Mouse (Mus musculus) stomach, postnatal 0 days (tissue): ENCODE measurements around the gene Tmem230. TPM values are rescaled to one million over a fixed set of nuclear protein-coding genes. Genes with fewer than 3 reads are reported as not detected.
"Not testable (repeated sequence)": the region's sequence is repeated elsewhere in the genome, so short reads cannot be mapped to it uniquely, and the experiment has no call there.

Experiments used
- ATAC-seq: fragments of 200-750 bp; cut with Nextera tagmentation; 2 replicates; pipeline ENCODE4 v1.8.0; 2017; ENCODE audit not compliant: low FRiP score, low TSS enrichment
- DNase-seq: peaks from one replicate; pipeline ENCODE4 v3.0.0-alpha.2; 2016; ENCODE audit warnings: low spot score
- H3K27ac ChIP-seq: fragments of 300-500 bp; sonication (generic); replicated peaks from 2 replicates; pipeline ENCODE4 v1.5.1; 2014; ENCODE audit warnings: mild to moderate bottlenecking, control low read depth
- H3K27me3 ChIP-seq: fragments of 300-500 bp; sonication (generic); 2 replicates; pipeline ENCODE4 v1.6.1; 2014; ENCODE audit warnings: low read length; ENCODE audit not compliant: control insufficient read depth, insufficient read depth
- H3K36me3 ChIP-seq: fragments of 300-500 bp; sonication (generic); 2 replicates; pipeline ENCODE4 v1.6.1; 2014; ENCODE audit warnings: low read length, mixed read lengths; ENCODE audit not compliant: control insufficient read depth, insufficient read depth
- H3K4me1 ChIP-seq: fragments of 300-500 bp; sonication (generic); replicated peaks from 2 replicates; pipeline ENCODE4 v1.6.1; 2014; ENCODE audit warnings: antibody characterized with exemption; ENCODE audit not compliant: control insufficient read depth, insufficient read depth
- H3K4me2 ChIP-seq: fragments of 300-500 bp; sonication (generic); replicated peaks from 2 replicates; pipeline ENCODE4 v1.6.1; 2014; ENCODE audit warnings: low read depth, mild to moderate bottlenecking, control low read depth, moderate library complexity
- H3K4me3 ChIP-seq: fragments of 300-500 bp; sonication (generic); 2 replicates; pipeline ENCODE4 v1.5.1; 2014; ENCODE audit warnings: low read depth, low read length, control low read depth
- H3K9ac ChIP-seq: fragments of 300-500 bp; sonication (generic); 2 replicates; pipeline ENCODE4 v1.6.1; 2014; ENCODE audit warnings: mild to moderate bottlenecking, low read length, control low read depth, mixed read lengths
- H3K9me3 ChIP-seq: fragments of 300-500 bp; sonication (generic); 2 replicates; pipeline ENCODE4 v1.6.1; 2016; ENCODE audit warnings: low read length; ENCODE audit not compliant: control insufficient read depth
- CTCF ChIP-seq: IDR thresholded peaks from 2 replicates; pipeline ENCODE4 v1.5.1; 2016; ENCODE audit warnings: antibody characterized with exemption, low read depth, mild to moderate bottlenecking, moderate library complexity
- EP300 ChIP-seq: optimal IDR thresholded peaks from 2 replicates; pipeline ENCODE3; 2016; ENCODE audit warnings: antibody characterized with exemption
- WGBS: fragments of 180-500 bp; shearing (Covaris S2); extraction: QIAGEN DNeasy Blood & Tissue Kit; methylation state at CpG from one replicate; pipeline ENCODE4 v1.1.7; 2014; 5-methylcytosine and 5-hydroxymethylcytosine counted together
- polyA plus RNA-seq: library from polyadenylated mRNA; unstranded; fragments of >200 nt; fragmentation: Nextera tagmentation; extraction: Ambion mirVana; gene quantifications from 2 replicates; pipeline ENCODE4 v1.2.1, GENCODE M21; 2015

Gene Tmem230
- polyA plus RNA-seq, 1 experiment from 2014 or later: 29.4 TPM

GRCm38 (mm10) chr2:132286376-132287076 lies 38.9 kb upstream of the Tmem230 start:
- Histone ChIP-seq H3K4me3 (no peak overlapping the region), H3K9me3 (no peaks in the 10 kb centered on the region), H3K27ac (no peak overlapping the region), H3K4me2 (no peak overlapping the region), H3K4me1 (peaks cover 6% of the 10 kb centered on the region), H3K36me3 (no peaks in the 10 kb centered on the region; the same call in 1 of the 2 replicates), H3K9ac (no peak overlapping the region), H3K27me3 (no peaks in the 10 kb centered on the region)
- TF ChIP-seq CTCF: no peak
- no peak for TF ChIP-seq EP300
- WGBS: 68% methylated on average over 9 of the region's 9 CpGs
- DNase-seq: no peak
- no peak for ATAC-seq

GRCm38 (mm10) chr2:132285722-132286121 lies 38.1 kb upstream of the Tmem230 start:
- ATAC-seq, H3K4me1 ChIP-seq, H3K27ac ChIP-seq, DNase-seq, H3K9me3 ChIP-seq, H3K36me3 ChIP-seq, H3K27me3 ChIP-seq, H3K4me2 ChIP-seq, H3K4me3 ChIP-seq, H3K9ac ChIP-seq: not testable (repeated sequence)
- WGBS: 91% methylated on average over 5 of the region's 5 CpGs

DNA sequence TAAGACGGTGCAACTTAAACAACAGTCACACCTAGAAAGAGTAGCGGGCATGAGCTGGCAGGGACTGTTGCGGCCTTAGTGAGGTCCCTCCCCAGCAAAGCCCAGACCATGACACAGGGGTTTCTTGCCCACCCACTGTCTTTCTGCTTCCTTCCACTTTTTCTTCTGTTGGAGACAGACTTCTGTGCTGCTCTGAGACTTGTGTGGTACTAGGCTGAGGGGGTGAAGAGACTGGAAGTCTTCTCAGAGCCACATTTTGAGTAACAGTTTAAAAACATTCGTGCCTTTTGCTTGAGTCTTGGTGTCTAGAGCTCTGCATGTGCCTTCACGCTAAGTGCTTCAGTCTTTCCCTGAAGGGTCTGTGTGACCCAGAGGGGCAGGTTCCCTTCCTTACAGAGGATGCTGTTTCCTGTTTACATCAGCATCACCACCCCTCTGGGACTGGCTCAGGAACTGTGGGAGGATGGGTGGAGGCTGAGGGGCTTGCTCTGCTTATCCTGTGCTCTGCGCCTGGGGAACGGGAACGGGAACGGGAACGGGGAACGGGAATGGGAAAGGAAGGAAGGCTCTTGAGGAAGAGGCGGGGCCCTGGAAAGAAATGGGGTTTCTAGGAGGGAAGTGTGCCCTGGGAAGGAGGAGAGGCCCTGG lies 37.0 kb upstream of the Tmem230 start:
- Histone ChIP-seq H3K36me3 (no peaks in the 10 kb centered on the region; the same call in 1 of the 2 replicates), H3K9ac (no peak overlapping the region), H3K27ac (peak overlapping the region; percentile 69), H3K4me2 (0 out of 2 replicates have a peak overlapping the region, but pooled peaks have one; percentile 8), H3K27me3 (no peaks in the 10 kb centered on the region), H3K4me1 (peaks cover 7% of the 10 kb centered on the region), H3K4me3 (no peak overlapping the region), H3K9me3 (no peaks in the 10 kb centered on the region)
- TF ChIP-seq CTCF: no peak
- TF ChIP-seq EP300: no peak
- no peak for DNase-seq
- WGBS: 66% methylated on average over 12 of the region's 12 CpGs
- ATAC-seq: peak; percentile 64; the same call in 1 of the 2 replicates

DNA sequence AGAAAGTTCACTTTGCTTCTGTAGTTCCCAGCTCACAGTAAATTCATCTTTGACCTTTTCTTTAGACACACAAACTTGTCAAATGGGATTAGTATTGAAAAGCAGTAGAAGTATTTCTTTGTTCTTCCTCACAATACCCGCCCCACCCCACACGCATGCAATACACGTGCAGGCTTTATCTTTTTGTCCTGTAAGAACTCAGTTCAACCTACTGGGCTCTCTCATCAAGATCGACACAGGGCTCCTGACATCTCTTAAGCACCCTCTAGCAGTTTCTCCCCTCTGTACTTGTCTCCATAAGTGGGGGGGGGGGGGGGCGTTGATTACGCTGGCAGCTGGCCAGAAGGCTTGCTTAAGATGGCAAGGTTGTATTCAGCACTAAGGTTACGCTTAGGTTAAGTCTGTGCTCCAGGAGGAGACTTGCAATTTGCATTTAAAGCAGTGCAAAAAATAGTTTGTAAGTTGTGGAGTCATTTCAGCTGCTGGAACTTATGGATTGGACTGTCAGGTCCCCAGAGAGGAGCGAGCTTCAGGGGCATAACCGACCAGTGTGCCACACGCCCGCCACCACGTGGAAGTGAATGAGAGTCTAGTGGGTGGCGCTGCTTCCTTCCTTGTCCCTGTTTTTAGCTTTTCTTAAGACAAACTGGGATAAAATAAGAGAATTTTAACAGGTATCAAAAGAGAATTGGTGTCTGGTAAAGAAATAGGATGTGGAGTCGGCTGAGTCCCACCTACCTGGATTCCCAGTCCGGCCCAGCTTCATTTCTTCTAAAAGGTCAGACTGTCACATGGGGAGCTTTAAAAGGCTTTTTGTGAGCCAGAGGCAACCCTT lies 35.8 kb upstream of the Tmem230 start:
- peak; percentile 73 for ATAC-seq
- Histone ChIP-seq H3K4me2 (no peak overlapping the region), H3K4me3 (no peak overlapping the region), H3K36me3 (no peaks in the 10 kb centered on the region; the same call in 1 of the 2 replicates), H3K4me1 (peaks cover 7% of the 10 kb centered on the region), H3K9ac (peak overlapping the region; percentile 38; the same call in 1 of the 2 replicates), H3K27ac (peak overlapping the region; percentile 81), H3K27me3 (no peaks in the 10 kb centered on the region), H3K9me3 (no peaks in the 10 kb centered on the region)
- WGBS: 43% methylated on average over 15 of the region's 15 CpGs
- TF ChIP-seq EP300 (no peak), CTCF (no peak)
- DNase-seq: peak; percentile 73

DNA sequence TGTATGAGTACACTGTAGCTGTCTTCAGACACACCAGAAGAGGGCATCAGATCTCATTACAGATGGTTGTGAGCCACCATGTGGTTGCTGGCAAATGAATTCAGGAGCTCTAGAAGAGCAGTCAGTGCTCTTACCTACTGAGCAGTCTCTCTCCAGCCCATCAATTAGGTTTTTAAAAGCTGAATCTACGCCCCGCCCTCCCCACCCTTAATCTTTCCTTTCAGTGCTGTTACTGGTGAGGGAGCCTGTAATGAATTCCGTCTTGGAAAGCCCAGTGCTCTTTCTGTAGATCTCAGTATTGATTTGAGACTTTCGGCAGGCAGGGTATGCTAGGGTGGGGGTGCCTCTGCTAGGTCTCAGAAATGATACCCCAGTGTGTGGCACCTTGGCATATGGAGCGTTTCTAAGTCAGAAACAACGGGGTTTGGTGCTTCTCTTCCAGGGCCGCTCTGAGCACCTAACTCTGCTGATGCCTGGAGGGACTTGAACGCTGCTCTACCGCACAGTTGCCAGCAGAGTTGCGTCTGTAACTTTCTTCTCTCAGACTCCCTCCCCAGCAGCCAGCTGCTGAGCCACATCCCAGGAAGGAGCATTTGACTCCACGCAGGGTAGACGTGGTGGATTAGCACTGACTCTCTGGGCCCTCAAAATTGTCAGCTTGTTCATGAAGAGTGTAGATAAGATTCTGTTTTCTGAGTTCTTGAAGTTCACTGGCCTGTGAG lies 35.0 kb upstream of the Tmem230 start:
- peak overlapping the region; percentile 81 for H3K27ac ChIP-seq
- no peak overlapping the region for H3K4me3 ChIP-seq
- H3K4me1 ChIP-seq: peaks cover 7% of the 10 kb centered on the region
- peak overlapping the region; percentile 29; the same call in 1 of the 2 replicates for H3K4me2 ChIP-seq
- no peaks in the 10 kb centered on the region; the same call in 1 of the 2 replicates for H3K36me3 ChIP-seq
- WGBS: 29% methylated on average over 12 of the region's 12 CpGs
- H3K27me3 ChIP-seq: no peaks in the 10 kb centered on the region
- peak overlapping the region; percentile 38; the same call in 1 of the 2 replicates for H3K9ac ChIP-seq
- DNase-seq (no peak), ATAC-seq (peak; percentile 40)
- no peaks in the 10 kb centered on the region for H3K9me3 ChIP-seq
- no peak for TF ChIP-seq CTCF
- TF ChIP-seq EP300: no peak
